Mouse (Mus musculus): Measurements from ENCODE around the gene Emc10. TPM values are rescaled to one million over a fixed set of nuclear protein-coding genes. Genes with fewer than 3 reads are reported as not detected.

Emc10 gene
- total RNA-seq, 1 experiment: 64.2 TPM

DNA sequence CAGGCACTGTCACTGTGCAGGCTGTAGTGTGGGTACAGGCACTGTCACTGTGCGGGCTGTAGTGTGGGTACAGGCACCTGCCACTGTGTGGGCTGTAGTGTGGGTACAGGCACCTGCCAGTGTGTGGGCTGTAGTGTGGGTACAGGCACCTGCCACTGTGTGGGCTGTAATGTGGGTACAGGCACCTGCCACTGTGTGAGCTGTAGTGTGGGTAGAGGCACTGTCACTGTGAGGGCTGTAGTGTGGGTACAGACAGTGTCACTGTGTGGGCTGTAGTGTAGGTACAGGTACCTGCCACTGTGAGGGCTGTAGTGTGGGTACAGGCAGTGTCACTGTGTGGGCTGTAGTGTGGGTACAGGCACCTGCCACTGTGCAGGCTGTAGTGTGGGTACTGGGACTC, 12.2 kb downstream of the Emc10 start:
- in situ Hi-C loops (cut with MboI; ENCODE audit: low sequenced_read_pairs in 2 of 2, unreplicated experiment in 2 of 2): no loop called here

DNA sequence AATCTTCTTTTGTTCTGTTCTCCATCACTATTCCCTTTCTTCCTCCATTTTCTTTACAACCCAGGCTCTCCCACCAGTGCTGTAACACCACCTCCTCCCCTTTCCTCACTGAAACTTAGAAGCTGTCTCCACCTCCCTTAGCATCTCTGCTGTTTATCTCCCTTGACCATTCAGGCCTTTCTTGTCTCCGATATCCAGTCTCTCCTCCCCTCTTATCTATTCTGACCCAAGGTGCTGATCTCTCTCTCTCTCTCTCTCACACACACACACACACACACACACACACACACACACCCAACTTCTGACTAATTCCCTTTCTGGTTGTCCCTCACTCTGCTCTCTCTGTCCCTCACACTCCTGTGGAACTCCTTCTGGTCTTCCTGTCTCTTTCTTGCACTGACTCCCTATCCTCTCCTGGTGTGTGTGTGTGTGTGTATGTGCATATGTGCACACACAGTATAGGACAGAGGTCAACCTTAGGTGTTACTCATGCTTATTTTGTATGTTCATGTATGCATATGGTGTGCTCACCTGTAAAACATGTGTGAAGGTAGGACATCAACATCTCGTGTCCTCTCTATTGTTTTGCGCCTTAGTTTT, 13.4 kb downstream of the Emc10 start:
- no peak overlapping the region for H3K9ac ChIP-seq (ENCODE audit: insufficient read depth, low read depth, low read length, poor library complexity, severe bottlenecking)
- no peaks in the 10 kb centered on the region for H3K9me3 ChIP-seq (ENCODE audit: control insufficient read depth, insufficient read depth, low read depth, low read length)
- TF ChIP-seq CHD2 (IDR thresholded peaks at IDR 0.05; ENCODE audit: low read depth, low read length) (no peak), HCFC1 (IDR thresholded peaks at IDR 0.05; ENCODE audit: borderline replicate concordance, insufficient read depth, low read length) (no peak), ZC3H11A (IDR thresholded peaks at IDR 0.05; ENCODE audit: borderline replicate concordance, low read depth, low read length) (no peak), MAFK (IDR thresholded peaks at IDR 0.05; ENCODE audit: insufficient read depth, low read depth, low read length) (no peak), ZNF384 (IDR thresholded peaks at IDR 0.05; ENCODE audit: low read depth, low read length) (no peak)
- H3K36me3 ChIP-seq (ENCODE audit: control insufficient read depth, insufficient read depth, low read length, poor library complexity, severe bottlenecking): no peaks in the 10 kb centered on the region; the same call in 1 of the 2 replicates
- no peak for DNase-seq (ENCODE audit: low read depth, low spot score)
- in situ Hi-C loops (cut with MboI; ENCODE audit: low sequenced_read_pairs in 2 of 2, unreplicated experiment in 2 of 2): no loop called here
- no peak overlapping the region for H3K4me3 ChIP-seq (ENCODE audit: insufficient read depth in 1 of 2, low read depth in 1 of 2, low read length in 2 of 2, poor library complexity in 1 of 2, severe bottlenecking in 1 of 2)
- no peak overlapping the region for H3K27ac ChIP-seq (ENCODE audit: insufficient read depth, low read depth, low read length, poor library complexity, severe bottlenecking)
- peaks cover 0 to 16% of the 10 kb centered on the region in 2 experiments; a peak in 1 of 4 replicates for H3K4me1 ChIP-seq (ENCODE audit: control insufficient read depth in 2 of 2, insufficient read depth in 2 of 2, low read length in 2 of 2, poor library complexity in 1 of 2)

More for the DNA sequence above, 12.2 kb downstream of the Emc10 start:
- Histone ChIP-seq H3K36me3 (ENCODE audit: control insufficient read depth, insufficient read depth, low read length, poor library complexity, severe bottlenecking) (peaks cover 8% of the 10 kb centered on the region; the same call in 1 of the 2 replicates), H3K9ac (ENCODE audit: insufficient read depth, low read depth, low read length, poor library complexity, severe bottlenecking) (no peak overlapping the region), H3K27ac (ENCODE audit: insufficient read depth, low read depth, low read length, poor library complexity, severe bottlenecking) (no peak overlapping the region), H3K4me1 (ENCODE audit: control insufficient read depth in 2 of 2, insufficient read depth in 2 of 2, low read length in 2 of 2, poor library complexity in 1 of 2) (peaks cover 0 to 16% of the 10 kb centered on the region in 2 experiments; a peak in 1 of 4 replicates), H3K4me3 (ENCODE audit: insufficient read depth in 1 of 2, low read depth in 1 of 2, low read length in 2 of 2, poor library complexity in 1 of 2, severe bottlenecking in 1 of 2) (no peak overlapping the region), H3K9me3 (ENCODE audit: control insufficient read depth, insufficient read depth, low read depth, low read length) (no peaks in the 10 kb centered on the region)
- DNase-seq (ENCODE audit: low read depth, low spot score): no peak
- TF ChIP-seq CHD2 (IDR thresholded peaks at IDR 0.05; ENCODE audit: low read depth, low read length) (no peak), MAFK (IDR thresholded peaks at IDR 0.05; ENCODE audit: insufficient read depth, low read depth, low read length) (no peak), ZNF384 (IDR thresholded peaks at IDR 0.05; ENCODE audit: low read depth, low read length) (no peak), ZC3H11A (IDR thresholded peaks at IDR 0.05; ENCODE audit: borderline replicate concordance, low read depth, low read length) (no peak), HCFC1 (IDR thresholded peaks at IDR 0.05; ENCODE audit: borderline replicate concordance, insufficient read depth, low read length) (no peak)

DNA sequence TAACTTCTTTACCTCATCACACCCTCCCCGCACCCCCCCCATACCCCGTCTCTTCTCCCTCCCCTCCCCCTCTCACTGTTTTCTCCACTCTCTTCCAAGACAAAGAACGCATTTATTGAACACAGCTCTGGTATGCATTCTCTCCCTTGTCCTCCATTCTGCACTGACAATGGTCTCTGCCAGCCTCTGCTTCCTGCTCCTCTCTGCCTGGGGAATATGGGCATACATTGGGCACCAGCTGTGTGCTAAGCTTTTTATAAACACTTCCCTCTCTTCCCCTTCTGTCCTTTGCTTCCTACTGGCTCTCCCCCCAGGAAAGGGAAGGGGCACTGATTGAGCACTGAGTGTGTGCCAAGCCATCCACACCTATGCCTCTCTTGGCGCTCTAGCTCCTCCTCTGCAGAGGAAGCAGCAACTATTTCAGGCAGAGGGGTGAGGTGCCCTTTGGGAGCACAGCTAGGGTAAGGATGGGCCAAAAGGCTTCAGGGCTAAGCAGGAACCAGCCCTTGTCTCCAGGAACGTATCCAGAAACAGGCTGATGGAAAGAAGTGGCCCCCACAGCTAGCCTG, 21.2 kb downstream of the Emc10 start:
- DNase-seq (ENCODE audit: low read depth, low spot score): no peak
- TF ChIP-seq ZNF384 (IDR thresholded peaks at IDR 0.05; ENCODE audit: low read depth, low read length) (no peak), HCFC1 (IDR thresholded peaks at IDR 0.05; ENCODE audit: borderline replicate concordance, insufficient read depth, low read length) (no peak), CHD2 (IDR thresholded peaks at IDR 0.05; ENCODE audit: low read depth, low read length) (no peak), MAFK (IDR thresholded peaks at IDR 0.05; ENCODE audit: insufficient read depth, low read depth, low read length) (no peak), ZC3H11A (IDR thresholded peaks at IDR 0.05; ENCODE audit: borderline replicate concordance, low read depth, low read length) (no peak)
- H3K27ac ChIP-seq (ENCODE audit: insufficient read depth, low read depth, low read length, poor library complexity, severe bottlenecking): no peak overlapping the region

DNA sequence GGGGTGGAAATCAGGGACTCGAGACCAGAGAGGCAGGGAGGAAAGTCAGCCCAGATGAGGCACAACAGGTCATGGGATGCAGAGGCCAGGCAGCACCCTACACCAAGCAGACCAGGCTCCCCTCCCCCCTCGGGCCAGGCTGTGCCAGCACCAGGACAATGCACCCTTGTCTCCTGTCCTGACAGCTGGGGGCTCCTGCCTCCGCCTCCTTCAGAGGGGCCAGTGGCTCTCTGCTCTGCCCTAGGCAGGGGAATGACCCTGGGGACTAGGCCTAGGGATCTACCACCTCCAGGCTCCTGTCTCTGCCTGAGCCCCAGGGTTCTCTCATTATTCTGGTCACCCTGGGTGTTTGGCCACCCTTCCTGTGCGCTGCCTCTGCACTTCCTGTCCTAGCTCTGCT, 21.9 kb downstream of the Emc10 start:
- peaks cover 0 to 9% of the 10 kb centered on the region in 2 experiments; a peak in 1 of 4 replicates for H3K4me1 ChIP-seq (ENCODE audit: control insufficient read depth in 2 of 2, insufficient read depth in 2 of 2, low read length in 2 of 2, poor library complexity in 1 of 2)
- no peaks in the 10 kb centered on the region for H3K9me3 ChIP-seq (ENCODE audit: control insufficient read depth, insufficient read depth, low read depth, low read length)
- in situ Hi-C loops (cut with MboI; ENCODE audit: low sequenced_read_pairs in 2 of 2, unreplicated experiment in 2 of 2): no loop called here
- TF ChIP-seq ZNF384 (IDR thresholded peaks at IDR 0.05; ENCODE audit: low read depth, low read length): no peak
- no peak for TF ChIP-seq ZC3H11A (IDR thresholded peaks at IDR 0.05; ENCODE audit: borderline replicate concordance, low read depth, low read length)
- no peak for TF ChIP-seq CHD2 (IDR thresholded peaks at IDR 0.05; ENCODE audit: low read depth, low read length)
- TF ChIP-seq MAFK (IDR thresholded peaks at IDR 0.05; ENCODE audit: insufficient read depth, low read depth, low read length): no peak
- no peak for TF ChIP-seq HCFC1 (IDR thresholded peaks at IDR 0.05; ENCODE audit: borderline replicate concordance, insufficient read depth, low read length)
- no peak overlapping the region for H3K9ac ChIP-seq (ENCODE audit: insufficient read depth, low read depth, low read length, poor library complexity, severe bottlenecking)
- DNase-seq (ENCODE audit: low read depth, low spot score): no peak
- no peaks in the 10 kb centered on the region for H3K36me3 ChIP-seq (ENCODE audit: control insufficient read depth, insufficient read depth, low read length, poor library complexity, severe bottlenecking)
- no peak overlapping the region for H3K27ac ChIP-seq (ENCODE audit: insufficient read depth, low read depth, low read length, poor library complexity, severe bottlenecking)
- H3K4me3 ChIP-seq (ENCODE audit: insufficient read depth in 1 of 2, low read depth in 1 of 2, low read length in 2 of 2, poor library complexity in 1 of 2, severe bottlenecking in 1 of 2): no peak overlapping the region

More for the DNA sequence above, 21.2 kb downstream of the Emc10 start:
- Histone ChIP-seq H3K9me3 (ENCODE audit: control insufficient read depth, insufficient read depth, low read depth, low read length) (no peaks in the 10 kb centered on the region), H3K9ac (ENCODE audit: insufficient read depth, low read depth, low read length, poor library complexity, severe bottlenecking) (no peak overlapping the region), H3K36me3 (ENCODE audit: control insufficient read depth, insufficient read depth, low read length, poor library complexity, severe bottlenecking) (no peaks in the 10 kb centered on the region), H3K4me1 (ENCODE audit: control insufficient read depth in 2 of 2, insufficient read depth in 2 of 2, low read length in 2 of 2, poor library complexity in 1 of 2) (peaks cover 0 to 9% of the 10 kb centered on the region in 2 experiments; a peak in 1 of 4 replicates), H3K4me3 (ENCODE audit: insufficient read depth in 1 of 2, low read depth in 1 of 2, low read length in 2 of 2, poor library complexity in 1 of 2, severe bottlenecking in 1 of 2) (no peak overlapping the region)
- in situ Hi-C loops (cut with MboI; ENCODE audit: low sequenced_read_pairs in 2 of 2, unreplicated experiment in 2 of 2): no loop called here
